Mouse (Mus musculus) cerebellum, adult (tissue): ENCODE measurements around the gene Abca3.

Experiments used
- ATAC-seq: cut with Nextera tagmentation; 2 replicates; pipeline ENCODE4 v1.9.2; 2017; ENCODE audit warnings: mild to moderate bottlenecking, moderate library complexity, mixed read lengths; ENCODE audit not compliant: insufficient number of reproducible peaks, low FRiP score, low TSS enrichment

Gene Abca3

GRCm38 (mm10) chr17:24351760-24352357 is at the start of gene Abca3:
Gene Abca3, plus strand, starts transcription at chr17:24351950.
- peak; percentile 95 for ATAC-seq

GRCm38 (mm10) chr17:24307500-24307899 is 44.2 kb upstream of the Abca3 start:
- no peak for ATAC-seq

DNA sequence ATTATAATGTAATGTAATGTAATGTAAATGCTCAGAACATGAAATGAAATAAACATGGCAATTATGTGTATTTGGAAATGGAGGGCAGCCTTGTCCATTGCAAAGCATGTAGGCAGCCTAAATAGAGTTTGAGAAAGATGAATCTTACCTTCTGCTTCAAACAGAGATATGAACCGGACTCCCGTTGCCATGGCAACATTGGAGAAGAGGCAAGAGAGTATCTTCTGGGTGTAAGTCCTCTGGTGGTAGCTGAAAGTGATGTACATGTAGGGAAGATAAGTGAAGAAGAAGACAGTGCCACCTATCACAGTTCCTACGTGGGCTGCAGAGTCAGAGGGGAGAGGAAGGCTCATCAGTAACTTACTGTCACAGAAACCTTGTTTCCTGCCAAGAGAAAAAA is 30.9 kb upstream of the Abca3 start:
- ATAC-seq: no peak

GRCm38 (mm10) chr17:24325051-24325450 is 26.7 kb upstream of the Abca3 start:
- no peak for ATAC-seq

GRCm38 (mm10) chr17:24327656-24328055 is 24.1 kb upstream of the Abca3 start:
- ATAC-seq: no peak

- no peak for ATAC-seq
Observed at GRCm38 (mm10) chr17:24344672-24345071, 7.1 kb upstream of the Abca3 start.

DNA sequence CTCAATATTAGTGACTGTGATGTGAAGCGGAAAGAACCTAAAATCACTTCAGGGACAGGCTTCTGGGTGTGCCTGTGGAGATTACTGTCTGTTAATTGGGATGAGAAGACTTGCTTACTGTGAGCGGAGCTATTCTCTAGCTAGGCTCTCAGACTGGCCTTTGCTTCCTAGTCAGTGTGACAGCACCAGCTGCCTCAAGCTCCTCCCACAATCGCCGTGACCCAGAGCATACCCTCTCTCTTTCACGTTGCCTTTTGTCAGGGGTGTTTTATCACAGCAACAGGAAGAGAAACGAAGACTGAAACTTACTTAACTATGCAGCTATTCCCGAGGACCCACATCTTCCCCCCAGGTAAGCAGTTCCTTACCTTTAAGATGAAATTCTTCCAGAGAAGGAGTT is 4.9 kb upstream of the Abca3 start:
- no peak for ATAC-seq

GRCm38 (mm10) chr17:24349176-24349575 is 2.6 kb upstream of the Abca3 start:
- no peak for ATAC-seq

GRCm38 (mm10) chr17:24350926-24351759 is 607 bp upstream of the Abca3 start, which contains the start of gene Abca17:
Gene Abca17, minus strand, starts transcription at chr17:24351068.
- no peak for ATAC-seq

GRCm38 (mm10) chr17:24352370-24353194 is 832 bp downstream of the Abca3 start:
- peak; percentile 42; the same call in 1 of the 2 replicates for ATAC-seq

DNA sequence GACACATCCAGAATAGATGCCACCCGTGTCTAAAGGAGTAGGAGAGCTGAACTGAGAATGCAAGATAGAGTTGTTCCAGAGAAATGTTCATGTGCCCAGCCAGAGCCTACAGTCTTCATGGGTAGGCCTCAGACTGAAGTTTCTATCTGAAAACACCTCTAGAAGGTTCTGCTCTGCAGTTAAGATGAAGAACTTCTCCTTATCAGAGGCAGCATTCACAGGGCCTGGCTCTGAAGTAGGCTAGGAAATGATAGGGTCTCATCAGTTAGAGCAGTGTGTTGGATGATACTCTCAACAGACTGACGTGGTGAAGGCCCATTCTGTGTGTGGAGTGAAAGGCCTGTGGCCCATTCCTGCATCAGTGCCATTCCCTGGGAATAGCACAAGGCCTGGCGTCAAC is 2.2 kb downstream of the Abca3 start:
- ATAC-seq: no peak

DNA sequence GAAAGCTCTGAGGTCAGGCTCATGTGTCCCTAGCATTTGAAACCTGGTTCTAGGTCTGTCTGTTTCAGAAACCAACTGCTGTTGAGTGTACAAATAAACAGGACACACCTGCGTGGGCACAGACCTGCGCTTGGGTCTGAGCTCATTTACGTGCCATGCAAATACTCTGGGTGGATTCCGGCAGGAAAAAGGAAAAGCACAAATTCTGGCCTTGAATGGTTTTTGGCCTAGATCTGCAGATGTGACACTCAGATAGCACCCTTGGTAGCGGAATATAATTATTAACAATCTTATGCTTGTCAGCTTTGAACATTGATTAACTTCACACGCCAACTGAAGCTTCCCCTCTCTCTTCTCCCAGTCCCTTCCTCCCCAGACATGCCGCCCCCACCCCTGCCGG is 3.5 kb downstream of the Abca3 start:
- ATAC-seq: no peak

DNA sequence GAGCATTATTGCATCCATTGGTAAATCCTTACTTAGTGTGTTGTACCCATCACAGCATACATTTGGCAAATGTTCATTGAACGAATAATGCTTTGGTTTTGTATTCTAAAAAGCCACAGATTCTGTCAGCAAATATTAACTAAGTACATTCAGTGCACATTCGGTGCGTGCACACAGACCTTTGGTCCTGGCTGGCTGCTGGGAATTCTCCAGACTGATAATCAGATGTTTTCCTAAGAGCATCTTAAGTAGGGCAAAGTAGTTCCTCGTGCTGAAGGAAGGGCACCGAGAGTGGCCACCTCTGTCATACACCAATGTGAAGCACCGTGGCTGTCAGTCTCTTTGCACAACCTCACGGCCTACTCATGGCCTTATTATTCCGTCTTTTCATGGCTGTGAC is 7.3 kb downstream of the Abca3 start:
- ATAC-seq: no peak

- no peak for ATAC-seq
Observed at GRCm38 (mm10) chr17:24359903-24360302, 8.2 kb downstream of the Abca3 start.

DNA sequence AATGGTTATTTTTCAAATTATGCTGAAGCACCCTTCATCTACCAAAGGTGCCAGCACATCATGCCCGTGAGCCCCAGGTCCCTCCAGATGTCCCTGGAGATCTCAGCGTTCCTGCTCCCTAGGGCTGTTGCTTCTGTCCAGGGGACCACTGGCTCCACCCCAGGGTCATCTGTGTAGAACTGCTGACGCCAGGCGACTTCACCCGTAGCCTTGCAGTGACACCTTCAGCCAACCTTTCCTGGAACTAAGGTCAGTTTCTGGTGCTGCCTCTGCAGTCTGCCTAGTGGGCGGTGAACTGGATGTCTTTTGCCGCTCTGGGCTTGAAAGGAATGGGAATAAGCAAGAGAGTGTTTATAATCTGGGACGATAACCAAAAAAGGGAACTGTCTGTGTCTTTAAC is 9.1 kb downstream of the Abca3 start:
- no peak for ATAC-seq

- ATAC-seq: no peak
Observed at GRCm38 (mm10) chr17:24361291-24361690, 9.5 kb downstream of the Abca3 start.

GRCm38 (mm10) chr17:24362527-24362926 is 10.8 kb downstream of the Abca3 start:
- ATAC-seq: no peak

GRCm38 (mm10) chr17:24364461-24364860 is 12.7 kb downstream of the Abca3 start:
- no peak; the same call in 1 of the 2 replicates for ATAC-seq

DNA sequence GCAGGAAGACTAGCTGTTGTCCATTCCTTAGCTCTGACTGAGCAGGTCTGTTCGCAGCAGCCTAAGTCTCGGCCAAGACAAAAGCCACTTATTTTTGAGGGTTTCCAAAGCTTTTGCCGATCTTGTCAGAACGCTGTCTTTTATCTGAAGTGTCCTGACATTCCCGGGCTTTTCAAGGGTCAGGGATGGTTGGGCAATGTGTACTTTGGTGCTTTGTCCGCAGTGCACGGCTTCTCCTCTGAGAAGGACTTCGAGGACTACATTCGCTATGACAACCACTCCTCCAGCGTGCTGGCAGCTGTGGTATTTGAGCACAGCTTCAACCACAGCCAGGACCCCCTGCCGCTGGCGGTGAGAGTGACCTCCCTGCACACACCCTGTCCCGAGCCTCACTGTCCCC is 14.1 kb downstream of the Abca3 start:
- ATAC-seq: no peak

DNA sequence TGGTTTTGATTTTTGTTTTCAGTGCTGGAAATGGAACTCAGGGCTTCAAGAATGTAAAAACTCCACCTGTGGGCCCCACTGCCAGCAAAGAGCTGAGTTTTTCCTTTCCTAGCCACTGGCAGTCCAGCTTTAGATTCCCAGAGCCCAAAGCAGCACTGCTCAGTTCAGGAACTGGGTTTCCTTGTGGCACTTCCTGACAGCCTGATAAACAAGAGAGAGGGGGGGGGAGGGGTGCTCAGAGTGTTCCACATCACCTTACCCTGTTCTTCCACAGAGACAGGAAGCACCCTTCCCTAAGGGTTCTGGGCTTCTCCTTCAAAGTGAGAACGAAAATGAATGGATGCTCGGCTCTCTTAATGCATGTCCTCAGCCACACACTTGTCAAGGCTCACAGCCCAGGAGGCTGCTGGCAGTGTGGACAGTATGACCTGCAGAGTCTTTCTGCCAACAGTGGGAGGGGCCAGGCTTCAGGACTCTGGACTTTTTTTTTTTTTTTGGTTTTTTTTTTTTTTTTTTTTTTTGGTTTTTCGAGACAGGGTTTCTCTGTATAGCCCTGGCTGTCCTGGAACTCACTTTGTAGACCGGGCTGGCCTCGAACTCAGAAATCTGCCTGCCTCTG is 23.5 kb downstream of the Abca3 start:
- ATAC-seq: no peak

DNA sequence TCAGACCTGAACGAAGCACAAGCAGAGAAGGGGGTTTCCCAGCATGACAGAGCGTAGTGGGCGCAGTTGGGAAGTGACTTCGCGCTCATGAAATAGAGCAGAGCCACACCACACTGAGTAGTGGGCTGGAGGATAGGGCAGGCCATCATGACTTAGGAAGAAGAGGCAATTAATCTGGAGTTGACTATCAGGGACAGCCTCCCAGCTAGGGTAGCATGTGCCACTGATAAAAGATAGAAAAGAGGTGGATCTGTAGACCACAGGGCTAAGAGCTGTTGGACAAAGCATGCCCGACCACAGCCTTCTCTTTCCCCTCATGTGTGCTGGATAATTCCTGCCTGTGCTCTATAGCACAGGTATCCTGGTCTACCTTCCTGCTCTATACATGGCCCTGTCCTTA is 24.1 kb downstream of the Abca3 start:
- no peak for ATAC-seq
